Comparison of ENCODE assay signal across 12 mouse cellular contexts in genomic region chr3:102191575-102191974, GRCm38 (mm10). TPM values are rescaled to one million over a fixed set of nuclear protein-coding genes. Genes with fewer than 3 reads are reported as not detected.
"Had no signal": no experiment of that assay in that cellular context is flagged by ENCODE, and none has a peak within 500 bp of the region (broad histone marks: within the 10 kb centered on the region; RNA-seq: fewer than 3 reads in every experiment).

No protein-coding gene starts in this region.

- H3K27me3 ChIP-seq: limb, embryonic 15.5 days had no signal

- H3K4me3 ChIP-seq: limb, embryonic 15.5 days; liver, embryonic 12.5 days; megakaryocyte, embryonic 14.5 days; midbrain, embryonic 15.5 days; neural tube, embryonic 12.5 days had no signal

- H3K27ac ChIP-seq: limb, embryonic 15.5 days; liver, embryonic 12.5 days; macrophage; midbrain, embryonic 15.5 days; neural tube, embryonic 12.5 days had no signal

- H3K9ac ChIP-seq: limb, embryonic 15.5 days; liver, embryonic 12.5 days; lung, embryonic 14.5 days; midbrain, embryonic 15.5 days; neural tube, embryonic 12.5 days had no signal

- H3K4me2 ChIP-seq: limb, embryonic 15.5 days; liver, embryonic 12.5 days; lung, embryonic 14.5 days; midbrain, embryonic 11.5 days; midbrain, embryonic 15.5 days; neural tube, embryonic 12.5 days had no signal

- ATAC-seq: liver, embryonic 12.5 days; midbrain, embryonic 15.5 days had no signal

- H3K36me3 ChIP-seq: midbrain, embryonic 15.5 days; neural tube, embryonic 12.5 days had no signal

- H3K9me3 ChIP-seq: limb, embryonic 15.5 days; liver, embryonic 12.5 days; midbrain, embryonic 15.5 days; neural tube, embryonic 12.5 days had no signal

- DNase-seq: kidney, postnatal 10 days; lung, embryonic 14.5 days; lung, postnatal 14 days; thymus, postnatal 36 days had no signal

RNA-seq across cellular contexts. Expression of gene Vangl1, which starts 12.9 kb away (rescaled TPM):
- total RNA-seq: neutrophil, adult 5-6 weeks had no signal
